Mouse (Mus musculus): ENCODE results near the gene Sp1. TPM values are rescaled to one million over a fixed set of nuclear protein-coding genes. Genes with fewer than 3 reads are reported as not detected.

Gene Sp1
- 15.5 and 16.5 TPM in 2 replicates for polyA plus RNA-seq (2014; fragmentation: Nextera tagmentation; extraction: Ambion mirVana)

DNA sequence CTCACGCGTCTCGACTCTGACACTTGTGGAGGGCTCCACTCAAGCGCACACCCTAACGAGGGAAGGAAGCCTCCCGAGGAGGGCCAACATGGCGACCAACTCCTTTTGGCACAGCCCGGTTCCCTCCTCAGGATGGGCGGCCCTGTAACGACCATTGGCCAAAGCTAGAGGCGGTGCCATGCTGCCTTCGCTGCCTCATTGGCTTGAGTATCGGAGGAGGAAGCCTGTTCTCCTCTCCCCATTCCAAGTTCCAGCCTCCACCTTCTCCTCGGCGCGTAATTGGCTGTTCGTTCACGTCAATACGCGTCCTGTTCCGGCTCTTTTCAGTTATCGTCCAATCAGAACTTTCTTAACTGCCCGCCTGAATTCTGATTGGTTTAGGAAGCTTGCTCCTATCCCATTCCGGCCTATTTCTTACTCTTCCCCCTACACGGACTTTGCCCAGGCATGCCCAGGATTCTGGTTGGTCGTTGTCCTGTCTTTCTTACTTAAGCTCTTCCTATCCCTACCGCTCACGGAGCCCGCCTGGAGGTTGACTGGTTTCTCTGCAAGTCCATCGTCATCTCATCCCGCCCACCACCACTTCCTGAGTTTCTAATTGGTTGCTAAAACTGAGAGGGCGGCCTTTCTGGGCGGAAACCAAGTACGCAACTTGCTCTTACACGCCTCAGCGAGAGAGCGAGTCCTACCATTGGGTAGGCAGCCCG is at the start of gene Sp1:
Gene Sp1, plus strand, starts transcription at position 655 of the 707 bp plus-strand sequence.
- Histone ChIP-seq H3K27ac (replicated peaks; ENCODE audit: low read depth, low read length) (peak within 1 kb of the TSS; percentile 100), H3K27me3 (replicated peaks; ENCODE audit: control insufficient read depth, insufficient read depth, low read length) (no peaks in the 10 kb centered on the region), H3K4me3 (ENCODE audit: low read depth, low read length) (peak within 1 kb of the TSS; percentile 69), H3K9ac (ENCODE audit: low read depth, low read length) (peak within 1 kb of the TSS; percentile 98), H3K4me2 (ENCODE audit: low read depth, low read length) (peak within 1 kb of the TSS; percentile 62), H3K36me3 (ENCODE audit: control insufficient read depth, insufficient read depth, low read length) (peaks cover 31% of the 10 kb centered on the region), H3K4me1 (ENCODE audit: control insufficient read depth, insufficient read depth, low read length) (peaks cover 27% of the 10 kb centered on the region), H3K9me3 (ENCODE audit: control insufficient read depth, low read length) (no peaks in the 10 kb centered on the region)
- DNase-seq (ENCODE audit: low spot score) (peak; percentile 100), ATAC-seq (ENCODE audit: low read depth) (peak; percentile 98)
- whole genome bisulfite sequencing: under 1% methylated on average over 32 of the region's 38 CpGs

- ATAC-seq (ENCODE audit: low read depth) (no peak), DNase-seq (ENCODE audit: low spot score) (no peak)
- H3K4me3 ChIP-seq (ENCODE audit: low read depth, low read length): peak overlapping the region; percentile 50
- peak overlapping the region; percentile 78 for H3K9ac ChIP-seq (ENCODE audit: low read depth, low read length)
- H3K4me1 ChIP-seq (ENCODE audit: control insufficient read depth, insufficient read depth, low read length): peaks cover 34% of the 10 kb centered on the region
- H3K27ac ChIP-seq (replicated peaks; ENCODE audit: low read depth, low read length): peak overlapping the region; percentile 87
- 32% methylated on average over 16 of the region's 16 CpGs for WGBS
- H3K9me3 ChIP-seq (ENCODE audit: control insufficient read depth, low read length): no peaks in the 10 kb centered on the region
- peaks cover 29% of the 10 kb centered on the region for H3K27me3 ChIP-seq (replicated peaks; ENCODE audit: control insufficient read depth, insufficient read depth, low read length)
- H3K36me3 ChIP-seq (ENCODE audit: control insufficient read depth, insufficient read depth, low read length): no peaks in the 10 kb centered on the region
- peak overlapping the region; percentile 86 for H3K4me2 ChIP-seq (ENCODE audit: low read depth, low read length)
Observed at GRCm38 (mm10) chr15:102356501-102357325, 49.2 kb upstream of the Sp1 start.

- peaks cover 34% of the 10 kb centered on the region for H3K4me1 ChIP-seq (ENCODE audit: control insufficient read depth, insufficient read depth, low read length)
- 6% methylated on average over 23 of the region's 25 CpGs for WGBS
- peak overlapping the region; percentile 35; the same call in 1 of the 2 replicates for H3K27ac ChIP-seq (replicated peaks; ENCODE audit: low read depth, low read length)
- H3K27me3 ChIP-seq (replicated peaks; ENCODE audit: control insufficient read depth, insufficient read depth, low read length): peaks cover 29% of the 10 kb centered on the region
- H3K4me2 ChIP-seq (ENCODE audit: low read depth, low read length): peak overlapping the region; percentile 44
- peak overlapping the region; percentile 19 for H3K4me3 ChIP-seq (ENCODE audit: low read depth, low read length)
- H3K36me3 ChIP-seq (ENCODE audit: control insufficient read depth, insufficient read depth, low read length): no peaks in the 10 kb centered on the region
- H3K9me3 ChIP-seq (ENCODE audit: control insufficient read depth, low read length): no peaks in the 10 kb centered on the region
- no peak for DNase-seq (ENCODE audit: low spot score)
- no peak for ATAC-seq (ENCODE audit: low read depth)
- H3K9ac ChIP-seq (ENCODE audit: low read depth, low read length): peak overlapping the region; percentile 49
Observed at GRCm38 (mm10) chr15:102358126-102358525, 47.8 kb upstream of the Sp1 start.

GRCm38 (mm10) chr15:102358834-102359233 is 47.1 kb upstream of the Sp1 start:
- no peak for DNase-seq (ENCODE audit: low spot score)
- H3K36me3 ChIP-seq (ENCODE audit: control insufficient read depth, insufficient read depth, low read length): no peaks in the 10 kb centered on the region
- no peak overlapping the region for H3K4me3 ChIP-seq (ENCODE audit: low read depth, low read length)
- H3K4me1 ChIP-seq (ENCODE audit: control insufficient read depth, insufficient read depth, low read length): peaks cover 34% of the 10 kb centered on the region
- peaks cover 29% of the 10 kb centered on the region for H3K27me3 ChIP-seq (replicated peaks; ENCODE audit: control insufficient read depth, insufficient read depth, low read length)
- 0 out of 2 replicates have a peak overlapping the region, but pooled peaks have one; percentile 35 for H3K27ac ChIP-seq (replicated peaks; ENCODE audit: low read depth, low read length)
- no peak for ATAC-seq (ENCODE audit: low read depth)
- 17% methylated on average over 5 of the region's 5 CpGs for WGBS
- H3K4me2 ChIP-seq (ENCODE audit: low read depth, low read length): peak overlapping the region; percentile 44; the same call in 1 of the 2 replicates
- peak overlapping the region; percentile 49 for H3K9ac ChIP-seq (ENCODE audit: low read depth, low read length)
- H3K9me3 ChIP-seq (ENCODE audit: control insufficient read depth, low read length): no peaks in the 10 kb centered on the region

GRCm38 (mm10) chr15:102362648-102363047 is 43.3 kb upstream of the Sp1 start:
- H3K9me3 ChIP-seq (ENCODE audit: control insufficient read depth, low read length): no peaks in the 10 kb centered on the region
- 7% methylated on average over 13 of the region's 14 CpGs for WGBS
- ATAC-seq (ENCODE audit: low read depth): peak; percentile 60
- DNase-seq (ENCODE audit: low spot score): peak; percentile 70
- peak overlapping the region; percentile 38; the same call in 1 of the 2 replicates for H3K4me3 ChIP-seq (ENCODE audit: low read depth, low read length)
- H3K36me3 ChIP-seq (ENCODE audit: control insufficient read depth, insufficient read depth, low read length): no peaks in the 10 kb centered on the region
- H3K4me2 ChIP-seq (ENCODE audit: low read depth, low read length): peak overlapping the region; percentile 46
- H3K27me3 ChIP-seq (replicated peaks; ENCODE audit: control insufficient read depth, insufficient read depth, low read length): peaks cover 21% of the 10 kb centered on the region
- peak overlapping the region; percentile 72 for H3K27ac ChIP-seq (replicated peaks; ENCODE audit: low read depth, low read length)
- peaks cover 18% of the 10 kb centered on the region for H3K4me1 ChIP-seq (ENCODE audit: control insufficient read depth, insufficient read depth, low read length)
- peak overlapping the region; percentile 52 for H3K9ac ChIP-seq (ENCODE audit: low read depth, low read length)

DNA sequence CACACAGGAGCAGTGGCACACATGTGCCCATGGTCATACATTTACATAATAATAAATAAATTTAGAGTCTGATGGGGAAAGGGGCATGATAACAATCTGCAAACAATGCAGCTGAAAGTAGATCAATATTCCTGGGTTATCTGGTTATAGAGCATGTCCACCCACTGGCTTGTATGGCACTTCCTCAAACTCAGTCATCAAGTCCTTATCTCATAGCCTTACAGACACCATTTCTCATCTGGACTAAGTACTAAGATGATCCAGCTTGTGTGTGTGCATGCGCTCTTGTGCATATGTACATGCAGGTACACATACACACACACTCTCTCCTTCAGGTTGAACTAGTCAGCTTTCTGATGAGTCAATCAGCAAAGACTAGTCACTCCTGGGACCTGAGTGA is 41.3 kb upstream of the Sp1 start:
- H3K4me3 ChIP-seq (ENCODE audit: low read depth, low read length): peak overlapping the region; percentile 38
- DNase-seq (ENCODE audit: low spot score) (no peak), ATAC-seq (ENCODE audit: low read depth) (no peak)
- H3K4me2 ChIP-seq (ENCODE audit: low read depth, low read length): peak overlapping the region; percentile 56
- H3K4me1 ChIP-seq (ENCODE audit: control insufficient read depth, insufficient read depth, low read length): peaks cover 3% of the 10 kb centered on the region
- no peaks in the 10 kb centered on the region for H3K36me3 ChIP-seq (ENCODE audit: control insufficient read depth, insufficient read depth, low read length)
- peak overlapping the region; percentile 55 for H3K9ac ChIP-seq (ENCODE audit: low read depth, low read length)
- H3K27me3 ChIP-seq (replicated peaks; ENCODE audit: control insufficient read depth, insufficient read depth, low read length): 0 out of 2 replicates have a peak, but pooled peaks cover 5% of the 10 kb centered on the region
- H3K9me3 ChIP-seq (ENCODE audit: control insufficient read depth, low read length): no peaks in the 10 kb centered on the region
- H3K27ac ChIP-seq (replicated peaks; ENCODE audit: low read depth, low read length): peak overlapping the region; percentile 57
- WGBS: 95% methylated on average over 1 of the region's 1 CpGs

DNA sequence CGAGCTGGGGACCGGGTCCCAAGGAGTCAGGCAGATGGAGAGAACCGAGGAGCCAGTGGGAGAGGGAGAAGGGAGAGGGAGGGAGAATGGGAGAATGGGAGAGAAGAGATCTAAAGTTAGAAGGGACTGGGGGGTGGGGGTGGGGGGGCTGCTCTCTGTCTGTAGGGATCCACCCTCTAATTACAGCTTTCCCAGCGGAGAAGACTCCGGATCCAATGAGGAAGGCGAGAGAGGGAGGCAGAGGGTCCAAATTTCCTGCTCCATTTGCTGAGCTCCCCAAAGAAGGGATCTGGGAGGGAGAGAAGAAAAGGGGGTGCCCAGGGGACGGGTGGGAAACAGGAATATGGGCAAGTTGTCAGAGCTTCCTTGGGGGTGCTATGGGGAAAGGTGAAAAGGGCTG is 39.7 kb upstream of the Sp1 start:
- peak overlapping the region; percentile 38 for H3K4me3 ChIP-seq (ENCODE audit: low read depth, low read length)
- H3K27ac ChIP-seq (replicated peaks; ENCODE audit: low read depth, low read length): peak overlapping the region; percentile 74
- no peaks in the 10 kb centered on the region for H3K9me3 ChIP-seq (ENCODE audit: control insufficient read depth, low read length)
- peak overlapping the region; percentile 56 for H3K4me2 ChIP-seq (ENCODE audit: low read depth, low read length)
- 8% methylated on average over 7 of the region's 7 CpGs for WGBS
- H3K27me3 ChIP-seq (replicated peaks; ENCODE audit: control insufficient read depth, insufficient read depth, low read length): 0 out of 2 replicates have a peak, but pooled peaks cover 5% of the 10 kb centered on the region
- no peaks in the 10 kb centered on the region for H3K36me3 ChIP-seq (ENCODE audit: control insufficient read depth, insufficient read depth, low read length)
- peaks cover 17% of the 10 kb centered on the region for H3K4me1 ChIP-seq (ENCODE audit: control insufficient read depth, insufficient read depth, low read length)
- peak overlapping the region; percentile 55 for H3K9ac ChIP-seq (ENCODE audit: low read depth, low read length)
- DNase-seq (ENCODE audit: low spot score): peak; percentile 51
- no peak for ATAC-seq (ENCODE audit: low read depth)

DNA sequence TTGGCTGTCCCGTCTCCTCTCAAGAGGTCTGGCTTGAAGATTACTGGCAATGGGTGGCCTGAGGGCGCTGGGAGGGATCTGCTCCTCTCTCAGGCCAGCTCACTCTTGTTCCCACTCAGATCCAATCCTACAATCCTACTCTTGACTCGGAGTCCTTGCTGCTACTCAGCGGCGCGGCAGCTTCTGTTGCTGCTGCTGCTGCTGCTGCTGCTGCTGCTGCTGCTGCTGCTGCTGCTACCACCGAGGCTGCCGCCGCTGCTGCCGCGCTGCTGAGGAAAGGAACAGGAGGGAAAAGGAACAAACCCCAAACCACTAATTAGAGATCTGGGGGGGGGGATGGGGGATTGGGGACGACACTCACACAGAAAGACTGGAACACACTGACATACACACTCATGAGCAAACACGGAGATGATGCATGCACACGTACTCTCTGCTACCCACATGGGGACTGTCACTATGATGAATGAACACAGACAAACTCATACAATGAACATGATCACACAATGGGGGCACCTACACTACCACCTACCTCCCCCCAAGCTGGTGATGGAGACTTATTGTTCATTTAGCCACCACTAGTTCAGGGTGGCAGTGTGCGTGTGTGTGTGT is 39.1 kb upstream of the Sp1 start, which contains the start of gene Sp7:
Gene Sp7, minus strand, starts transcription at position 450 of the 612 bp plus-strand sequence.
- peak within 1 kb of the TSS; percentile 55 for H3K9ac ChIP-seq (ENCODE audit: low read depth, low read length)
- H3K4me1 ChIP-seq (ENCODE audit: control insufficient read depth, insufficient read depth, low read length): peaks cover 17% of the 10 kb centered on the region
- H3K4me3 ChIP-seq (ENCODE audit: low read depth, low read length): peak within 1 kb of the TSS; percentile 38
- H3K27ac ChIP-seq (replicated peaks; ENCODE audit: low read depth, low read length): peak within 1 kb of the TSS; percentile 74
- H3K4me2 ChIP-seq (ENCODE audit: low read depth, low read length): peak within 1 kb of the TSS; percentile 56
- peak; percentile 56 for DNase-seq (ENCODE audit: low spot score)
- 0 out of 2 replicates have a peak, but pooled peaks cover 5% of the 10 kb centered on the region for H3K27me3 ChIP-seq (replicated peaks; ENCODE audit: control insufficient read depth, insufficient read depth, low read length)
- ATAC-seq (ENCODE audit: low read depth): no peak
- H3K36me3 ChIP-seq (ENCODE audit: control insufficient read depth, insufficient read depth, low read length): no peaks in the 10 kb centered on the region
- H3K9me3 ChIP-seq (ENCODE audit: control insufficient read depth, low read length): no peaks in the 10 kb centered on the region
- WGBS: 9% methylated on average over 12 of the region's 15 CpGs
